Mouse (Mus musculus): ENCODE data around the gene Zbtb7b.

DNA sequence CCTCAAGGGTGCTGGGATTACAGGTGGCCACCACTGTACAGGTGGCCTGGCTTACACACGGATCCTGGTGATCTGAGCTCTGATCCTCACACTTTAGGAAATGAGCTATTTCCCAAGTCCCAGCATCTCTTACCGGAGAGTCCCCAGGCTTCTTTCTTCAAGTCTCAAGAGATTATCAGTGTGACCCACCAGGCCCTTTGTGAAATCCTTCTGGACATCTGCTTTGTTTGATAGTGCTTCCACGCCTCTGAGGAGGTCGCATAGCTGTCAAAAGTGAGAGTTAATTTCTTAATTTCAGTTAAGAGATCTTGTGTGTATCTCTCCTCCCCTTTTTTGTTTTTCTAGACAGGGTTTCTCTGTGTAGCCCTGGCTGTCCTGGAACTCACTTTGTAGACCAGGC is 31.3 kb upstream of the Zbtb7b start:
- TF ChIP-seq FLI1 (IDR thresholded peaks at IDR 0.05; ENCODE audit: low read length) (no peak), GATA1 (IDR thresholded peaks at IDR 0.05; ENCODE audit: borderline replicate concordance, low read length) (no peak)
